Mouse (Mus musculus): ENCODE measurements around the gene Prr15. TPM values are rescaled to one million over a fixed set of nuclear protein-coding genes. Genes with fewer than 3 reads are reported as not detected.

Prr15 gene
- polyA plus RNA-seq, 1 experiment from 2014 or later = 3.9 TPM

GRCm38 (mm10) chr6:54333116-54333651 is 7.5 kb downstream of the Prr15 start:
- H3K4me2 ChIP-seq = no peak overlapping the region
- H3K4me1 ChIP-seq = peaks cover 9% of the 10 kb centered on the region; the same call in 1 of the 2 replicates
- H3K27ac ChIP-seq = no peak overlapping the region
- no peaks in the 10 kb centered on the region for H3K9me3 ChIP-seq
- no peaks in the 10 kb centered on the region for H3K36me3 ChIP-seq
- peaks cover 12% of the 10 kb centered on the region; the same call in 1 of the 2 replicates for H3K27me3 ChIP-seq
- H3K9ac ChIP-seq = no peak overlapping the region
- no peak overlapping the region for H3K4me3 ChIP-seq
- WGBS = 64% methylated on average over 11 of the region's 11 CpGs
- ATAC-seq (ENCODE audit: borderline replicate concordance, extremely low read depth, low FRiP score, low TSS enrichment) = no peak

- Histone ChIP-seq H3K4me3 (no peak overlapping the region), H3K9me3 (no peaks in the 10 kb centered on the region), H3K27me3 (peaks cover 5% of the 10 kb centered on the region; the same call in 1 of the 2 replicates), H3K4me1 (peaks cover 9% of the 10 kb centered on the region; the same call in 1 of the 2 replicates), H3K36me3 (no peaks in the 10 kb centered on the region), H3K9ac (no peak overlapping the region), H3K27ac (no peak overlapping the region), H3K4me2 (no peak overlapping the region)
- ATAC-seq (ENCODE audit: borderline replicate concordance, extremely low read depth, low FRiP score, low TSS enrichment) = no peak
- WGBS = 51% methylated on average over 9 of the region's 9 CpGs
Observed at GRCm38 (mm10) chr6:54333652-54334396, 8.2 kb downstream of the Prr15 start.

- H3K27me3 ChIP-seq = no peaks in the 10 kb centered on the region
- no peaks in the 10 kb centered on the region for H3K9me3 ChIP-seq
- 87% methylated on average over 6 of the region's 6 CpGs for WGBS
- H3K27ac ChIP-seq = no peak overlapping the region
- no peak overlapping the region for H3K9ac ChIP-seq
- H3K36me3 ChIP-seq = no peaks in the 10 kb centered on the region
- 0 out of 2 replicates have a peak, but pooled peaks cover 4% of the 10 kb centered on the region for H3K4me1 ChIP-seq
- no peak for ATAC-seq (ENCODE audit: borderline replicate concordance, extremely low read depth, low FRiP score, low TSS enrichment)
- H3K4me2 ChIP-seq = no peak overlapping the region
- no peak overlapping the region for H3K4me3 ChIP-seq
Observed at GRCm38 (mm10) chr6:54337321-54337720, 11.7 kb downstream of the Prr15 start.

- Histone ChIP-seq H3K4me3 (no peak overlapping the region), H3K27ac (no peak overlapping the region), H3K4me2 (no peak overlapping the region), H3K9me3 (no peaks in the 10 kb centered on the region), H3K9ac (no peak overlapping the region), H3K27me3 (no peaks in the 10 kb centered on the region), H3K4me1 (no peaks in the 10 kb centered on the region), H3K36me3 (no peaks in the 10 kb centered on the region)
- ATAC-seq (ENCODE audit: borderline replicate concordance, extremely low read depth, low FRiP score, low TSS enrichment) = no peak
- 73% methylated on average over 5 of the region's 5 CpGs for WGBS
Observed at GRCm38 (mm10) chr6:54341133-54341532, 15.5 kb downstream of the Prr15 start.

- no peak for ATAC-seq (ENCODE audit: borderline replicate concordance, extremely low read depth, low FRiP score, low TSS enrichment)
- Histone ChIP-seq H3K4me3 (no peak overlapping the region), H3K27ac (no peak overlapping the region), H3K9ac (no peak overlapping the region), H3K4me2 (no peak overlapping the region), H3K4me1 (no peaks in the 10 kb centered on the region), H3K27me3 (no peaks in the 10 kb centered on the region), H3K36me3 (no peaks in the 10 kb centered on the region), H3K9me3 (no peaks in the 10 kb centered on the region)
- WGBS = 76% methylated on average over 10 of the region's 10 CpGs
Observed at GRCm38 (mm10) chr6:54342223-54342622, 16.6 kb downstream of the Prr15 start.

GRCm38 (mm10) chr6:54351860-54352259 is 26.2 kb downstream of the Prr15 start:
- Histone ChIP-seq H3K27ac (no peak overlapping the region), H3K9ac (no peak overlapping the region), H3K27me3 (no peaks in the 10 kb centered on the region), H3K4me3 (no peak overlapping the region), H3K9me3 (no peaks in the 10 kb centered on the region), H3K4me1 (peaks cover 18% of the 10 kb centered on the region), H3K4me2 (no peak overlapping the region), H3K36me3 (no peaks in the 10 kb centered on the region)
- ATAC-seq (ENCODE audit: borderline replicate concordance, extremely low read depth, low FRiP score, low TSS enrichment) = no peak
- 62% methylated on average over 5 of the region's 5 CpGs for WGBS

- Histone ChIP-seq H3K9me3 (no peaks in the 10 kb centered on the region), H3K4me2 (peak overlapping the region; percentile 6; the same call in 1 of the 2 replicates), H3K9ac (no peak overlapping the region), H3K36me3 (no peaks in the 10 kb centered on the region), H3K4me3 (no peak overlapping the region), H3K27me3 (no peaks in the 10 kb centered on the region), H3K4me1 (peaks cover 18% of the 10 kb centered on the region), H3K27ac (no peak overlapping the region)
- peak; percentile 72; the same call in 1 of the 2 replicates for ATAC-seq (ENCODE audit: borderline replicate concordance, extremely low read depth, low FRiP score, low TSS enrichment)
- WGBS = 17% methylated on average over 14 of the region's 14 CpGs
Observed at GRCm38 (mm10) chr6:54352931-54353690, 27.5 kb downstream of the Prr15 start.

GRCm38 (mm10) chr6:54353698-54354097 is 28.1 kb downstream of the Prr15 start:
- no peaks in the 10 kb centered on the region for H3K36me3 ChIP-seq
- 63% methylated on average over 5 of the region's 5 CpGs for WGBS
- no peaks in the 10 kb centered on the region for H3K9me3 ChIP-seq
- H3K4me3 ChIP-seq = no peak overlapping the region
- peaks cover 18% of the 10 kb centered on the region for H3K4me1 ChIP-seq
- H3K27ac ChIP-seq = no peak overlapping the region
- H3K9ac ChIP-seq = no peak overlapping the region
- no peak for ATAC-seq (ENCODE audit: borderline replicate concordance, extremely low read depth, low FRiP score, low TSS enrichment)
- H3K4me2 ChIP-seq = no peak overlapping the region
- H3K27me3 ChIP-seq = no peaks in the 10 kb centered on the region

GRCm38 (mm10) chr6:54355626-54356025 is 30.0 kb downstream of the Prr15 start:
- Histone ChIP-seq H3K4me3 (no peak overlapping the region), H3K27me3 (no peaks in the 10 kb centered on the region), H3K9ac (no peak overlapping the region), H3K4me1 (peaks cover 18% of the 10 kb centered on the region), H3K27ac (no peak overlapping the region), H3K9me3 (no peaks in the 10 kb centered on the region), H3K36me3 (no peaks in the 10 kb centered on the region), H3K4me2 (no peak overlapping the region)
- no peak for ATAC-seq (ENCODE audit: borderline replicate concordance, extremely low read depth, low FRiP score, low TSS enrichment)
- 70% methylated on average over 6 of the region's 6 CpGs for WGBS

- Histone ChIP-seq H3K4me3 (no peak overlapping the region), H3K27ac (no peak overlapping the region), H3K36me3 (no peaks in the 10 kb centered on the region), H3K4me2 (no peak overlapping the region), H3K9me3 (no peaks in the 10 kb centered on the region), H3K9ac (no peak overlapping the region), H3K4me1 (no peaks in the 10 kb centered on the region), H3K27me3 (no peaks in the 10 kb centered on the region)
- ATAC-seq (ENCODE audit: borderline replicate concordance, extremely low read depth, low FRiP score, low TSS enrichment) = no peak
- 66% methylated on average over 12 of the region's 12 CpGs for WGBS
Observed at GRCm38 (mm10) chr6:54362526-54363324, 37.1 kb downstream of the Prr15 start.

GRCm38 (mm10) chr6:54364406-54365136 is 38.9 kb downstream of the Prr15 start:
- Histone ChIP-seq H3K9me3 (no peaks in the 10 kb centered on the region), H3K27ac (no peak overlapping the region), H3K27me3 (no peaks in the 10 kb centered on the region), H3K36me3 (no peaks in the 10 kb centered on the region), H3K4me2 (no peak overlapping the region), H3K9ac (no peak overlapping the region), H3K4me3 (no peak overlapping the region), H3K4me1 (no peaks in the 10 kb centered on the region)
- ATAC-seq (ENCODE audit: borderline replicate concordance, extremely low read depth, low FRiP score, low TSS enrichment) = no peak
- WGBS = 84% methylated on average over 12 of the region's 12 CpGs
